Mouse (Mus musculus): Measurements from ENCODE around the gene Ncoa7.
"Not testable (repeated sequence)": the region's sequence is repeated elsewhere in the genome, so short reads cannot be mapped to it uniquely, and the experiment has no call there.

The Ncoa7 gene

DNA sequence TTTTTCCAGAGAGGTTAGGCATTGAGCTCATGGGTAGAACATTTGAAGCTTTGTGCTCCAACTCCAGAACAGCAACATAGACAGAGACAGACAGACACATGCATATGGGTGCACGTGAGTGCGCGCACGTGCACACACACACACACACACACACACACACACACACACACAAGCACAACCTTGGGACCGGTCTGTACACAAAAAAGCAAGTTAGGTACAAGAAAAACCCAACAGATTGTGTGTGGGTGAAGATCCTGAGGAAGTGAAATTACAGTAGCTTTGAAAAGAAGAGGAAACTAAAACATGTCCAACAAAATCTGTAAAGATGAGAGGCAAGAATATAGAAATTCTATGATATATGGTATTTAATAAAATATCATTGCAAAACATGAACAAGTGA is 13.6 kb downstream of the Ncoa7 start:
- in situ Hi-C loops (cut with MboI; ENCODE audit: low sequenced_read_pairs) = no loop called here

- in situ Hi-C loops (cut with MboI; ENCODE audit: low sequenced_read_pairs) = no loop called here
Measured at GRCm38 (mm10) chr10:30788340-30788721, 14.8 kb downstream of the Ncoa7 start.

- in situ Hi-C loops (cut with MboI; ENCODE audit: low sequenced_read_pairs) = no loop called here
Measured at GRCm38 (mm10) chr10:30787684-30788339, 15.3 kb downstream of the Ncoa7 start.

- in situ Hi-C loops (cut with MboI; ENCODE audit: low sequenced_read_pairs) = no loop called here
Measured at GRCm38 (mm10) chr10:30786103-30786754, 16.9 kb downstream of the Ncoa7 start.

DNA sequence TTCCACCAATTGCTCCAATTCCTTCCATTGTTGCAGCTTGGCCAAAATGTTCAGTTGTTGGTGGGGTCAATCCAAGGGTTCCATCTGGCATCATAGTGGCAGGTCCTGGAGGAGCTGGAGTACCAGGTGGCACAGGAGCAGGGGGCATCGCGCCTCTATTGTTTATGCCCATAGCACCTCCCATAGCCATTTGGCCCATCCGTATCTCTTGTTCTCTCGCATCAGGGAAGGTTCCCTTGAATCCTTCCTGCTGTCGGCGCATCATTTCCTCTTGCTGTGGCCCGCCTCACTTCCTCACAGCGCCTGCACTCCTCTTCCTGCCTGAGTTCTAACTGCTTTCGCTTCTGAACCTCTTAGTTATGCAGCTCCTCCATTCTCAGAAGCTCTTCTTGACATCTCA is 22.2 kb downstream of the Ncoa7 start:
- in situ Hi-C loops (cut with MboI; ENCODE audit: low sequenced_read_pairs) = not testable (repeated sequence)

DNA sequence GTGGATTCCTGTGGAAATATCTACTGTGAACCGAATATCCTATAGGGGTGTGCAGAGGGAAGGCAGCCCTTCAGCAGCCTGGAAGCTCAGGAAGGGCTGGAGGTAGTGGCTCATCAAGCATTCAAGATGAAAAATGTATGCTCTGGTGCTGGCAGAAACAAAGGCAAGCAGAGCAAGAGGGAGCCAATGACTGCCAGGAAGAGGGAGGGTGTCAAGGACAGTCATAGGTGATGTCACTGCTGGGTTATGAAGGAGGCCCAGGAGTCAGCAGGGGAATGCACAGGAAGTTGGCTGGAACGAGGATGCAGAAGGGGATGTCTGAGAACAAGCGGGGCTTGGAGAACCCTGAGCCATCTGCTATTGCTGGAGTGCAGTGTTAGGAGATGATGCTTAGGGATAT is 24.9 kb downstream of the Ncoa7 start:
- in situ Hi-C loops (cut with MboI; ENCODE audit: low sequenced_read_pairs) = no loop called here

GRCm38 (mm10) chr10:30775987-30776386 is 27.1 kb downstream of the Ncoa7 start:
- in situ Hi-C loops (cut with MboI; ENCODE audit: low sequenced_read_pairs) = no loop called here

DNA sequence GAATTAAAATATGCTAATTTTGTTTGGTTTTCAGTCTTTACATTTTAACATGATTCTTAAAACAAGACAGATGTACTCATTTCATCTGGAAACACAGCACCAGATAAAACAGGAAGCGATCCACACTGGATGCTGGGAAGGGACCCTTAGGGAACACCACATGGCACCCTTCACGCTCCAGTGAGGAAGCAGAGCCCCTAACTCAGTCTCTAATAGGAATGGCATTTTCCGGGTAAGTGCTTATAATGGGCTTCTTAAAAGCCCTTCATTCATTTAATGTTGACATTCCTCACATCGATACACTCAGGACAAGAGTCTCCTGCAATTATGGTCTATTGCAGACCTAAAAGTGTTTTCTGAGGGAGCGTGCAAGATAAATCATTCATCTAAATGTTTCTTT is 27.6 kb downstream of the Ncoa7 start:
- in situ Hi-C loops (cut with MboI; ENCODE audit: low sequenced_read_pairs) = no loop called here

- in situ Hi-C loops (cut with MboI; ENCODE audit: low sequenced_read_pairs) = no loop called here
Measured at GRCm38 (mm10) chr10:30774396-30774795, 28.7 kb downstream of the Ncoa7 start.

- in situ Hi-C loops (cut with MboI; ENCODE audit: low sequenced_read_pairs) = no loop called here
Measured at GRCm38 (mm10) chr10:30773181-30773580, 29.9 kb downstream of the Ncoa7 start.

- in situ Hi-C loops (cut with MboI; ENCODE audit: low sequenced_read_pairs) = no loop called here
Measured at GRCm38 (mm10) chr10:30771417-30772158, 31.5 kb downstream of the Ncoa7 start.

GRCm38 (mm10) chr10:30768820-30769219 is 34.3 kb downstream of the Ncoa7 start:
- in situ Hi-C loops (cut with MboI; ENCODE audit: low sequenced_read_pairs) = no loop called here

DNA sequence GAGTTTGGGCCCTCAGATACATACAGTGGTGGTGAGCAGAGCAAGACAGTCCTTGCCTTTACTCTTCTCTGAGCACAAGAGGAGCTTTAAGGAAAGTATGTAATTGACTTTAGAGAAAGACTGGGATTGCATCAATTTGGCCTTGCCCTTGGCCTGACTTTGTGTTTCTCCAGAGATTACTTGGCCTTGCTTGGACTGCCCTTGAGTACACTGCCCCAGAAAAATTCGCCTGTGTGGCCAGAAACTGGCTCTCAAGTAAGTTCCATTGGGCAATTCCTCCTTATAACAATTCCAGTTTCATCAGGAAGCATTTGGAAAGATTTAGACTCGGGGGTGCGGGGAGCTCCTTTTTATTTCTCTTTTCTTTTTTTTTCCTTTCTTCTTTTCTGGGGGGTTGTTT is 34.9 kb downstream of the Ncoa7 start:
- in situ Hi-C loops (cut with MboI; ENCODE audit: low sequenced_read_pairs) = no loop called here

GRCm38 (mm10) chr10:30763179-30763770 is 39.9 kb downstream of the Ncoa7 start:
- in situ Hi-C loops (cut with MboI; ENCODE audit: low sequenced_read_pairs) = no loop called here

DNA sequence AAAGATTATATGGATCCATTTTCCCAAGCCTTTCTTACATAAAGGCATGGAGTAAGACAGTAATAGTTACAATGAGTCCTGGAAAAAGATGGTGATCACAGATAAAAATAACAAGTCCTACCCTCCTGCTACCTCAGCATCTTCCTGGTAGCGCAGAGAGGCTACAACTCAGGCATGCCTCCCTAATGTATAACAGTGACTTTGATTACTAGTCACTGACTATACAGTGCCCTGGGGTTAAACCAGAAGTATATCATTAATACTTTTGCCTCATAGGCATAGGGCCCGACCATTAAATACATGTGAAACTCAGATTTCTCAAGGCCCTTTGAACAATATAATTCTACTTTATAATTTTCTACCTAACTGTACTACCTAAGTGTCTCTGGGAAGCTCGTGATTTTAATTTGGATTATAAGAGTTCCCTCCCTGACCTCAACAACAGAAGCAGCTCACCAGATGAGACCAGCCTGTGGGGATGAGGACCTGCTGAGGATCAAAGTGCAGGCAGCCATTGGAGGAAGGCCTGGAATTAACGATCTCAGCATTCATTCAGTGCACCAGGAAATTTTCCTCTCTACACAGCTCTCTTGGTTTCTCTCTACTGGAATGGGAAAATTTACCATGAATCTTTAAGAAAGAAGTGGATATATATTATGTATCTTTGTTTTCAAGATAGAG is 40.7 kb downstream of the Ncoa7 start:
- in situ Hi-C loops (cut with MboI; ENCODE audit: low sequenced_read_pairs) = no loop called here

- in situ Hi-C loops (cut with MboI; ENCODE audit: low sequenced_read_pairs) = no loop called here
Measured at GRCm38 (mm10) chr10:30759360-30760147, 43.6 kb downstream of the Ncoa7 start.

- in situ Hi-C loops (cut with MboI; ENCODE audit: low sequenced_read_pairs) = no loop called here
Measured at GRCm38 (mm10) chr10:30756064-30756463, 47.1 kb downstream of the Ncoa7 start.

DNA sequence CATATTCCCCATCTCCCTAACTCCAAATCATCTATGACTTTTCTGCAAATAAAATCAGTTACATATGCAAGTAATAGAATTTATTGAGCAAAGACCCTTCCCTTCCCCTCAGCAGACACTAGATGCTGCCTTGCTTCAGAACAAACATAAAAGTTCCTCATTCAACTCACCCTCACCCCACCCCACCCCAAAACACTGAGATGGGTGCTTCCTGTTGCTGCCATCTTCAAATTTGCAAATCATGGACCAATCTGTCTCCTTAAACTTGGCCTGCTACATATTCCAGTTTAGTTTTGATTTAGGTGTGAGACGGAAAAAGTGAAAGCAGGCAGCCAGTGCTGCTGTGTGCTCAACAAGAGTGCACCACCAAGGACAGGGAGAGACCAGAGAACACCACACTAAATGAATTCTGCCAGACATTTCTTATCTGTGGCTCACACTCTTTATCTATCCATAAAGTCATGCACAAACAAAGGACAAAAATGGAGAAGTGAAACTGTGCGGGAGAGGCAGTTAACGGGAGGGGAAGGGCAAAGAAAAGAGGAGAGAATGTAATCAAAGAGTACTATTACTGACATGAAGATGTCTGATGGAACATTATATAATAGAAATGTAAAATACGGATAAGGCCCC is 48.2 kb downstream of the Ncoa7 start:
- in situ Hi-C loops (cut with MboI; ENCODE audit: low sequenced_read_pairs) = no loop called here

GRCm38 (mm10) chr10:30754082-30754481 is 49.0 kb downstream of the Ncoa7 start:
- in situ Hi-C loops (cut with MboI; ENCODE audit: low sequenced_read_pairs) = no loop called here

DNA sequence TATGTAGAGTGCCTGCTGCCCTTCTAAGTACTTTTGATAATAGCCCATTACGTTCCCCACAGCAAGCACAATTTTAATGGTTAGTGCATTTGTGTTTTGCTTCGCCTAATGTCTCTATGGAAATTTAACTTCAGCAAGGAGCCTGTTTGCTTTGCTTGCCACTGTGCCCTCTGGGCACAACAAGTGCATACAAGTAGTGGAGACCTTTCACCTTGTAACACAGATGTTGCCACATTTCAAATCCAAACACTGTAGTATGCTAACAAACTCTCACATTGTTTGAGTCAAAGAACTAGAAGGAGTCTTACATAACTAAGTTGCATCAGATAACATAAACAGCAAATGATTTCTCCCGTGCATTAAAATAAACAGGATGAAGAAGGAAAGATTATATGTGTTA is 50.6 kb downstream of the Ncoa7 start:
- in situ Hi-C loops (cut with MboI; ENCODE audit: low sequenced_read_pairs) = no loop called here
